Mouse (Mus musculus): ENCODE results near the gene Mms19. TPM values are rescaled to one million over a fixed set of nuclear protein-coding genes. Genes with fewer than 3 reads are reported as not detected.

Mms19 gene
- polyA plus RNA-seq, 1 experiment from 2014 or later, result 9.6 TPM

DNA sequence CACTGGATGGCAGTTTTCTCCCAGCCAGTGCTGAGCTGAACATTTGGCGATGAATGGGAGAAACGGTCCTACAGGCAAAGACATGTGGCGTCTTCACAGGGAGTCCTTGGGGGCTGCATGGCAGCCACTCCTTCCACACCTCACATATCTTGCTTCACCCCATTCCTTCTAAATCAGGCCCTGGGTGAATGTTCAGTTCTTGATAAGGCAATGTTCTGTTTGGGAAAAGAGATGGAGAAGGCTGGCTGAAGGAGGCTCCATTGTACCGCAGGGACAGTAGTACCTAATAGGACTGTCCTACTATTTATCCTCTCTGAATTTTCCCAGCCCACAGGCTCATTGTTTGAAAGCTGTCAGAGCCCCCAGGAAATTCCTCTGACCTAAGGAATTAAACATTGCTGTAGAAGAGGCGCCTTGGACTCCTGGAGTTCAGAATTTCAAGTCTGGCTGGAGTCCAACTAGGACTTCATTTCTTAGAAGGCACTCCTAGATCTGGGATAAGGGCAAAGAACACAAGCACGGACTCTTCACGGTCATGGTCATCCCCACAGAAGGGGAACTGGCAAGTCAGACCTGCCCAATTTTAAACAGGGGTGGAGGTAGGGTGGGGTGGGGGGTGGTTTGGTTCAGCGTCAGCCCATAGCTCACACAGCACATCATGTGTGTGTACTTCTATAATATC is 73.7 kb downstream of the Mms19 start:
- no peak overlapping the region for H3K4me3 ChIP-seq (ENCODE audit: low read depth, low read length)
- WGBS, result 34% methylated on average over 8 of the region's 8 CpGs
- H3K27me3 ChIP-seq (replicated peaks; ENCODE audit: control insufficient read depth, insufficient read depth, low read length), result no peaks in the 10 kb centered on the region
- no peak for ATAC-seq
- no peak overlapping the region for H3K9ac ChIP-seq (ENCODE audit: low read depth, low read length)
- H3K4me1 ChIP-seq (replicated peaks; ENCODE audit: control insufficient read depth, insufficient read depth, low read length), result peaks cover 9% of the 10 kb centered on the region; the same call in 1 of the 2 replicates
- H3K27ac ChIP-seq (ENCODE audit: low read depth, low read length), result no peak overlapping the region
- H3K9me3 ChIP-seq (ENCODE audit: control insufficient read depth), result no peaks in the 10 kb centered on the region
- H3K36me3 ChIP-seq (ENCODE audit: control insufficient read depth, insufficient read depth), result no peaks in the 10 kb centered on the region
- no peak for TF ChIP-seq CTCF (IDR thresholded peaks at IDR 0.05; ENCODE audit: low read depth)
- peak overlapping the region; percentile 30 for H3K4me2 ChIP-seq (replicated peaks; ENCODE audit: low read depth)

DNA sequence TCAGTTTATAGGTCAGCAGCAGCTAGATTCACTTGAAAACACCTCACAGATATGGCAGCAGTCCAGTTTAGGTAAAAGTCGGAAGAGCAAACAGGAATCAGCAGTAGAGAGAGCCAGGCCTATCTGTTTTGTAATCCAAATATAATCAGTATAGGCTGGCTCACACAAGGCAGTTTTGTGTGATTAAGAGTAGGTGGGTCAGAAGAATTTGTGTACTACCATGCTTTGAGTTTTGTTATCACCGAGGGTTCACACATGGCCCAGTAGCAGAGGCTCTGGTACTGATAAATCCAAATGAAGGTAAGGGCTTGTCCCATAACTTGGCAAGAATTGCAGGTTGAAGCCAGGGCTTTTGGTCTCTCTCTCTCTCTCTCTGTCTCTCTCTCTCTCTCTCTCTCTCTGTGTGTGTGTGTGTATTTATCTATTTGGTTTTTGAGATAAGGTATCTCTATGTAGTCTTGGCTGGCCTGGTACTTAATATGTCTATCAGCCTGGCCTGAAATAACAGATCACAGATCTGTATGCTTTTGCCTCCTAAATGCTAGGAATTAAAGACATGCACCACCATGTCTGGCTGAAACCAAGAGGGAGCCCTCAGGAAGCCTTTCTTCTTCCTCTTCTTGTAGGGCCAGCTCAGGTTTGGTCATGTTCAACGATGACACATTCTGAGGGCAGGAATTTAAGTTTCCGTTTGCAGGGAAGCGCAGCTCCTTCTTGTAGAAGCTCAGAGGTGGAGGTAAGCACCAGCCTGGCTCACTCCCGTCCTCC is 74.5 kb downstream of the Mms19 start:
- TF ChIP-seq CTCF (IDR thresholded peaks at IDR 0.05; ENCODE audit: low read depth), result no peak
- no peak for ATAC-seq
- Histone ChIP-seq H3K4me3 (ENCODE audit: low read depth, low read length) (no peak overlapping the region), H3K9me3 (ENCODE audit: control insufficient read depth) (no peaks in the 10 kb centered on the region), H3K36me3 (ENCODE audit: control insufficient read depth, insufficient read depth) (no peaks in the 10 kb centered on the region), H3K4me2 (replicated peaks; ENCODE audit: low read depth) (peak overlapping the region; percentile 30; the same call in 1 of the 2 replicates), H3K4me1 (replicated peaks; ENCODE audit: control insufficient read depth, insufficient read depth, low read length) (peaks cover 9% of the 10 kb centered on the region; the same call in 1 of the 2 replicates), H3K27ac (ENCODE audit: low read depth, low read length) (no peak overlapping the region), H3K9ac (ENCODE audit: low read depth, low read length) (no peak overlapping the region), H3K27me3 (replicated peaks; ENCODE audit: control insufficient read depth, insufficient read depth, low read length) (no peaks in the 10 kb centered on the region)
- 45% methylated on average over 6 of the region's 6 CpGs for WGBS

DNA sequence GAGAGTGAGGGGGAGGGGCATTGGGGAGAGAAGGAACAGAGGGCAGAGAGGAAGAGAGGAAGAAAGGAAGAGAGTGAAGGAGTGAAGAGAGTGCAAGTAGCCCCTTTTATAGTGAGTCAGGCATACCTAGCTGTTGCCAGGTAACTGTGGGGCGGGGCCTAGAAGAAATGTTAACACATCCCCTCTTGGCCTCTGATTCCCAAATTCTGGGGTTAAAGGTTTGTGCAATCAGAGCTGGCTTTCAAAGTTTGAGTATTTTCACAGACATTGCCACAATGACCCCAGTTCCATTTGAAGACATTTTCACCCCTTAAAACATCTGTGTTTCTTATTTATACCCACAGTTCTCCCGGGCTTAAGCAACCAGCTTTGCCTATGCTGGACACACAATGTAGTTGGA is 75.7 kb downstream of the Mms19 start:
- H3K4me3 ChIP-seq (ENCODE audit: low read depth, low read length), result no peak overlapping the region
- no peak for ATAC-seq
- H3K4me2 ChIP-seq (replicated peaks; ENCODE audit: low read depth), result no peak overlapping the region
- H3K36me3 ChIP-seq (ENCODE audit: control insufficient read depth, insufficient read depth), result no peaks in the 10 kb centered on the region
- H3K9ac ChIP-seq (ENCODE audit: low read depth, low read length), result no peak overlapping the region
- H3K27me3 ChIP-seq (replicated peaks; ENCODE audit: control insufficient read depth, insufficient read depth, low read length), result no peaks in the 10 kb centered on the region
- H3K27ac ChIP-seq (ENCODE audit: low read depth, low read length), result no peak overlapping the region
- peaks cover 9% of the 10 kb centered on the region; the same call in 1 of the 2 replicates for H3K4me1 ChIP-seq (replicated peaks; ENCODE audit: control insufficient read depth, insufficient read depth, low read length)
- 94% methylated on average over 2 of the region's 2 CpGs for WGBS
- TF ChIP-seq CTCF (IDR thresholded peaks at IDR 0.05; ENCODE audit: low read depth), result no peak
- no peaks in the 10 kb centered on the region for H3K9me3 ChIP-seq (ENCODE audit: control insufficient read depth)

- Histone ChIP-seq H3K36me3 (ENCODE audit: control insufficient read depth, insufficient read depth) (no peaks in the 10 kb centered on the region), H3K9me3 (ENCODE audit: control insufficient read depth) (no peaks in the 10 kb centered on the region), H3K27me3 (replicated peaks; ENCODE audit: control insufficient read depth, insufficient read depth, low read length) (no peaks in the 10 kb centered on the region), H3K9ac (ENCODE audit: low read depth, low read length) (no peak overlapping the region), H3K4me2 (replicated peaks; ENCODE audit: low read depth) (no peak overlapping the region), H3K4me3 (ENCODE audit: low read depth, low read length) (no peak overlapping the region), H3K27ac (ENCODE audit: low read depth, low read length) (no peak overlapping the region), H3K4me1 (replicated peaks; ENCODE audit: control insufficient read depth, insufficient read depth, low read length) (peaks cover 9% of the 10 kb centered on the region; the same call in 1 of the 2 replicates)
- TF ChIP-seq CTCF (IDR thresholded peaks at IDR 0.05; ENCODE audit: low read depth), result no peak
- WGBS, result 87% methylated on average over 10 of the region's 10 CpGs
- ATAC-seq, result no peak
Measured at GRCm38 (mm10) chr19:41902848-41903593, 77.9 kb downstream of the Mms19 start.

DNA sequence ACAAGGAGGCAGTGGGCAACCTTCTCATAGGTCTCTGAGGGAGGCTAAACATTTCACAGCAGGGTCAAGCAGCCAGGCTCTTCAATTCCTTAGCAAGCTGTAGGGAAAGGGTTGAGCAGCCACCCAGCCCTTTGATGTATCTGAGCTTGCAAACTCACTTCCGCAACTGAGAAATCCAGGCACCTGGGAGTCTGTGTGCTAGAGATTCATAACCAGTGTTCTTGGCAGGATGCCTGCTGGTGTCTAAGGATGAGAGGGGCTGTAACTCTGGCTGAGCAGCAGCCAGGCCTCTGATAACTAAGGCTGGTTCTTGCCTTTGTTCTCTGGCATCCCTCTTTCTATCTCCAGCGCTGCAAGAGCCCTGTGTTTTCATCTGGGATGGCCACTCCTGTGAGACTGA is 79.3 kb downstream of the Mms19 start:
- no peak for TF ChIP-seq CTCF (IDR thresholded peaks at IDR 0.05; ENCODE audit: low read depth)
- no peak overlapping the region for H3K9ac ChIP-seq (ENCODE audit: low read depth, low read length)
- H3K27ac ChIP-seq (ENCODE audit: low read depth, low read length), result no peak overlapping the region; the same call in 1 of the 2 replicates
- H3K4me2 ChIP-seq (replicated peaks; ENCODE audit: low read depth), result no peak overlapping the region
- H3K4me1 ChIP-seq (replicated peaks; ENCODE audit: control insufficient read depth, insufficient read depth, low read length), result 0 out of 2 replicates have a peak, but pooled peaks cover under 1% of the 10 kb centered on the region
- H3K36me3 ChIP-seq (ENCODE audit: control insufficient read depth, insufficient read depth), result no peaks in the 10 kb centered on the region
- H3K4me3 ChIP-seq (ENCODE audit: low read depth, low read length), result no peak overlapping the region
- no peaks in the 10 kb centered on the region for H3K9me3 ChIP-seq (ENCODE audit: control insufficient read depth)
- WGBS, result 43% methylated on average over 2 of the region's 2 CpGs
- no peak for ATAC-seq
- no peaks in the 10 kb centered on the region for H3K27me3 ChIP-seq (replicated peaks; ENCODE audit: control insufficient read depth, insufficient read depth, low read length)
